Mouse (Mus musculus): ENCODE results near the gene Gm5148.

DNA sequence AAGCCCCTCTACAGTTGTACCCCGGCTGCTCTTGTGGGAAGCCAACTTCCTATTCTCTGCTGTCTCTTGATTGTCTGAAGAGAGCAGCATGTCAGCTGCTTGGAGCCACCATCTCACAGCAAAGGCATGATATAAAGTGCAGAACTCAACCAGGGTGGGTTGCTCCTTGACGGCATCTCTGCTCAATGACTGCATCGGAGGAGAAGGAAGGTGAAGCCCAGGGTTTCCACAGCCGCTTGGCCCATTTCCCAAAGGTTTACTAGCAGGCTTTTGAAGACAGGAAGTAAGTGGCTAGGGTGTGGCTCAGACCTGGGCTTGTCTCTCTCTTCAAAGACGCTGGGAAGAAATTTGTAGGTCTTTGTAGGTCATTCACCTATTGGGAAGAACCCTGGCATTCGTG, 36.6 kb upstream of the Gm5148 start:
- no peak for TF ChIP-seq CTCF (IDR thresholded peaks at IDR 0.05)
- TF ChIP-seq EP300 (IDR thresholded peaks at IDR 0.05) = no peak

Data from lung, postnatal 0 days (tissue).